Mouse (Mus musculus): ENCODE data around the gene Dynlt1f. TPM values are rescaled to one million over a fixed set of nuclear protein-coding genes. Genes with fewer than 3 reads are reported as not detected.
"Not testable (repeated sequence)": the region's sequence is repeated elsewhere in the genome, so short reads cannot be mapped to it uniquely, and the experiment has no call there.

The Dynlt1f gene
- polyA plus RNA-seq, 1 experiment from 2014 or later, result 232 TPM

DNA sequence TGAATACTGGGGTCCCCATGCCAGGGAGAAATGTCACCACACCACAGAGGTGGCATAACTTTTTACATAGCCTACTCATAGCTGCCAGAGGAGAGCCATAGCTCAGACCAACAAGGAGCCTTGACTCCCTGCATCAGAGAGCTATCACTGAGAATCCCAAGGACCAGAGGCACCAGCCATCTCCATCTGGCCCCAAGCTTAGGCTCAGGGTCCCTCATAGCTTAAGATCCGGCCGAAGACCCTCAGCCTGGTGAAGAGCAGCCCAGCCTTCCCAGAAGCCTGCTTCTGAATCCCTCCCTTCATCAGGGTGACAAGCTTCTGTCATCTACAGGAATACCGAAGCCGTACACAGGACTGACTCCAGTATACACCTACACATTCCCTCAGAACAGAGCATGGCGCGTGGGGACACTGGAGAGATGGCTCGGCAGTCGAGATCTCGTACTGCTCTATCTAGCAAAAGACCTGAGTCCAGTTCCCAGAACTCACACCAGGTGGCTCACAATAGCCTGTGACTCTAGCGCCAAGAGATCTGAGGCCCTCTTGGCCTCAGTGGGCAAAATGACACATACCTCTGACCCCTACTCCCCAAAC is 15.6 kb downstream of the Dynlt1f start:
- not testable (repeated sequence) for H3K27me3 ChIP-seq (ENCODE audit: control insufficient read depth, insufficient read depth, low read length); ATAC-seq (replicated peaks; ENCODE audit: insufficient number of reproducible peaks, low FRiP score, low TSS enrichment); H3K4me2 ChIP-seq; H3K4me1 ChIP-seq (ENCODE audit: control insufficient read depth, insufficient read depth, low read length); H3K9ac ChIP-seq (ENCODE audit: low read depth, low read length); H3K4me3 ChIP-seq (ENCODE audit: low read depth, low read length); H3K27ac ChIP-seq (ENCODE audit: low read depth, low read length); H3K36me3 ChIP-seq (ENCODE audit: control insufficient read depth, insufficient read depth, low read length); H3K9me3 ChIP-seq (replicated peaks; ENCODE audit: control insufficient read depth, low read length)
- 86% methylated on average over 10 of the region's 10 CpGs for WGBS (ENCODE audit: insufficient replicate concordance)

DNA sequence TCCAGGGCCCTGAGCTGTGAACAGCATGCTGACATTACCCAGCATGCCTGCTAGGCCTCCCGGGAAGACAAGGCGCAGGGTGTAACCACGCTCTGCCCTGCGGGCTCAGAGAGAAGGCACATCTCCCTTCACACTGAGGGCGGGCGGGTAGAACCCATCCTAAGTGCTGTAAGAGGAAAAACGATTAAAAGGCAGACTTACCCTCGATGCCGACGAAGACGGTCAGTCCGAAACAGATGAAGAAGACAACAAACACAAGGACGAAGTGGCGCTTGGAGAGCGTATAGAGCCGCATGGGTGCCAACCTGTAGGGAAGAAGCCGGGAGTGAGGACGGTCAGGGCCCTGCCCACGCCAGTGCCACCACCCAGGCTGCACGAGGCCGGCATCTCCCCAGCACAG is 16.2 kb downstream of the Dynlt1f start:
- H3K4me2 ChIP-seq; H3K27ac ChIP-seq (ENCODE audit: low read depth, low read length); H3K27me3 ChIP-seq (ENCODE audit: control insufficient read depth, insufficient read depth, low read length); H3K4me3 ChIP-seq (ENCODE audit: low read depth, low read length); H3K9me3 ChIP-seq (replicated peaks; ENCODE audit: control insufficient read depth, low read length); H3K9ac ChIP-seq (ENCODE audit: low read depth, low read length); H3K36me3 ChIP-seq (ENCODE audit: control insufficient read depth, insufficient read depth, low read length); H3K4me1 ChIP-seq (ENCODE audit: control insufficient read depth, insufficient read depth, low read length); ATAC-seq (replicated peaks; ENCODE audit: insufficient number of reproducible peaks, low FRiP score, low TSS enrichment): not testable (repeated sequence)
- 85% methylated on average over 16 of the region's 21 CpGs for WGBS (ENCODE audit: insufficient replicate concordance)

DNA sequence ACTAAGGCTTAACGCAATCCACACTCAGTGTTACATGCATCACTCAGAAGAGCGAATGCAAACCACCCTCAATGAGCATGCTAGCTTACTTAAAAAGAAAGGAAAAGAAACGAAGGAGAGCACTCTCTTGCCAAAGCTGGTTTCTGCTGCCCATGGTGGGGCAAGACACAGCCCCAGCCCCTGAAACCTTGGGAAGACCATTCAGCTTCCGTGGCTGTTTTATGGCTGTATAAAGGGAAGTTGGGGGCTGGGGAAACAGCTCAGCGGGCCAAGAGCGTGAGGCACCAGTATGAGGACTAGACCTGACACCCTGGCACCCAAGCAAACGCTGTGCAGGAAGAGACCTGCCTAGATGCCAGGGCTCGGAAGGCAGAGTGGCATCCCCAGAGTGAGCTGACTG is 17.3 kb downstream of the Dynlt1f start:
- H3K27ac ChIP-seq (ENCODE audit: low read depth, low read length); H3K27me3 ChIP-seq (ENCODE audit: control insufficient read depth, insufficient read depth, low read length); H3K4me1 ChIP-seq (ENCODE audit: control insufficient read depth, insufficient read depth, low read length); H3K9ac ChIP-seq (ENCODE audit: low read depth, low read length); H3K9me3 ChIP-seq (replicated peaks; ENCODE audit: control insufficient read depth, low read length); ATAC-seq (replicated peaks; ENCODE audit: insufficient number of reproducible peaks, low FRiP score, low TSS enrichment); H3K4me3 ChIP-seq (ENCODE audit: low read depth, low read length); H3K4me2 ChIP-seq; H3K36me3 ChIP-seq (ENCODE audit: control insufficient read depth, insufficient read depth, low read length): not testable (repeated sequence)
- WGBS (ENCODE audit: insufficient replicate concordance), result 83% methylated on average over 8 of the region's 8 CpGs

DNA sequence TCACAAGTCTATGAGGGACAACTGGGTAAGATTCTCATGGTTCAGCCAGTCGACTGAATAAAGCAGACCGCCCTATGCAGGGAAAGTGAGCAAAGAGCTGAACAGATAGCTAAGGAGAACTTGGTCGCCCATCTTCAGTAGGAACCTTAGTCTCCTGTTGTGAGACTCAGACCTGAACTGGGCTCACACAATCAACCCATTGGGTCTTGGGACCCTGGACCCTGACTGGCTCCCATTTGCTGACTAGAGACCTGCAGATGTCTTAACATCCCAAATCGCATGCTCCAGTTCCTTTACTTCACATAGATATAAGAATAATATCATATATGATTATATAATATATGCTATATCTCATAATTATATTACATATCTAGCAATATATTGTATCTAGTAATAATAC is 18.3 kb downstream of the Dynlt1f start:
- H3K9ac ChIP-seq (ENCODE audit: low read depth, low read length); H3K9me3 ChIP-seq (replicated peaks; ENCODE audit: control insufficient read depth, low read length); H3K36me3 ChIP-seq (ENCODE audit: control insufficient read depth, insufficient read depth, low read length); H3K4me3 ChIP-seq (ENCODE audit: low read depth, low read length); H3K4me1 ChIP-seq (ENCODE audit: control insufficient read depth, insufficient read depth, low read length); ATAC-seq (replicated peaks; ENCODE audit: insufficient number of reproducible peaks, low FRiP score, low TSS enrichment); H3K27ac ChIP-seq (ENCODE audit: low read depth, low read length); H3K4me2 ChIP-seq; H3K27me3 ChIP-seq (ENCODE audit: control insufficient read depth, insufficient read depth, low read length): not testable (repeated sequence)
- 93% methylated on average over 4 of the region's 4 CpGs for WGBS (ENCODE audit: insufficient replicate concordance)

DNA sequence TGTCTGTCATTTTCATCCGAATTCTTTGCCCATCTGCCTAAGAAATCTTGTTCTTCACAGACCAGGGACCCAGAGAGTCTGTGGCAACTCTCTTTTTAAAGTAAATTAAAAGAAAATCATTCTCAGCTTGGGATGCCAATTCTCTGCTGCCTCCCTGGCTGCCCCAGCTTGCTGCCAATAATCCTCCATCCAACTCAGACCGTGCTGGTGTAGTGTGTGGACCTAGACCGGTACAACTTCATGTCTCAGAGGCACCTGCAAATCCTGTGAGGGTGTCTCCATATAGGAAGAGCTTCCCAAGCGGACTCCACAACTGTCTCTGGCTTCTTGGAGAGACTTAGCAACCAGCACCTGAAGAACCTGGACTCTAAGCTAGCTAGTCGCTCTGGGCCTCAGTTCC is 18.8 kb downstream of the Dynlt1f start:
- Histone ChIP-seq H3K9ac (ENCODE audit: low read depth, low read length) (no peak overlapping the region), H3K36me3 (ENCODE audit: control insufficient read depth, insufficient read depth, low read length) (no peaks in the 10 kb centered on the region), H3K4me3 (ENCODE audit: low read depth, low read length) (no peak overlapping the region), H3K4me1 (ENCODE audit: control insufficient read depth, insufficient read depth, low read length) (no peaks in the 10 kb centered on the region), H3K9me3 (replicated peaks; ENCODE audit: control insufficient read depth, low read length) (no peaks in the 10 kb centered on the region), H3K4me2 (no peak overlapping the region), H3K27ac (ENCODE audit: low read depth, low read length) (no peak overlapping the region), H3K27me3 (ENCODE audit: control insufficient read depth, insufficient read depth, low read length) (no peaks in the 10 kb centered on the region)
- ATAC-seq (replicated peaks; ENCODE audit: insufficient number of reproducible peaks, low FRiP score, low TSS enrichment), result no peak
- 70% methylated on average over 5 of the region's 5 CpGs for WGBS (ENCODE audit: insufficient replicate concordance)

DNA sequence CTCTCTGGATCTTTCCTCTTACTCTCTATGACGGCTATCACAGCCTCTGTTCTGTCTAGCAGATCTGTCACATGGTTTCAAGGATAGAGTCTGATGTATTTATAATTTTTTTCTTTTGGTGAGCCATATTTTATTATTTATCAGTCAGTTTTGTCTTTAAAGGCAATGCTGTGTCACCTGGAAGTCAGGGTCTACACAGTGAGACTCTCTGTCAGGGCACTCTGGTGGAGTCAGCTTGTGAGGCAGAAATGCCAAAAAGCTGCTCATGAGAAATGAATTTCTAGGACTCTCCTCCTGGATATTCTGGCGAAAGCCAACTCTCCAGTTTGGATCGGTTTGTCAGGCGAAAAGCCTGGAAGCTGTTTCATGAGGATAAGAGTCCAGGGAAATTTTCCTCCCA is 19.9 kb downstream of the Dynlt1f start:
- H3K27me3 ChIP-seq (ENCODE audit: control insufficient read depth, insufficient read depth, low read length); H3K9me3 ChIP-seq (replicated peaks; ENCODE audit: control insufficient read depth, low read length); H3K9ac ChIP-seq (ENCODE audit: low read depth, low read length); H3K27ac ChIP-seq (ENCODE audit: low read depth, low read length); H3K36me3 ChIP-seq (ENCODE audit: control insufficient read depth, insufficient read depth, low read length); H3K4me1 ChIP-seq (ENCODE audit: control insufficient read depth, insufficient read depth, low read length); ATAC-seq (replicated peaks; ENCODE audit: insufficient number of reproducible peaks, low FRiP score, low TSS enrichment); H3K4me2 ChIP-seq; H3K4me3 ChIP-seq (ENCODE audit: low read depth, low read length): not testable (repeated sequence)
- 63% methylated on average over 1 of the region's 4 CpGs for WGBS (ENCODE audit: insufficient replicate concordance)

DNA sequence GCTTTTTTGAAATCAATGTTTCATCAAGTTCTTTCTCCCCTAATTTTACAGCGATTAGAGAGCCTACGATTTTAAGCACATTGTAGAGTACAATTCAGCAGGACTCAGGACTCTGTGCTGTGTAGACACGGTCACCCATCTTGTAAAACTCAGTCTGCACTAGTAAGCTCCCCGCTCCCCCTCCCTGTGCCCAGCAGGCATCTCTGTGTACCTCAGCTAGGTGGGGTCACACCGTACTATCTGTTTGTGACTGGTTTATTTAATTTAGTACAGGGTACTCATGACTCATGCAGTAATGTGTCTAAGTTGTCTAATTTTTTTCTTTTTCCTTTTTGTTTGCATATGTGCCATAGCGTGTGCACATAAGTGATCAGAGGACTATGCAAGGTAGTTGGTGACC is 22.9 kb downstream of the Dynlt1f start:
- H3K4me2 ChIP-seq; H3K9me3 ChIP-seq (replicated peaks; ENCODE audit: control insufficient read depth, low read length); H3K4me1 ChIP-seq (ENCODE audit: control insufficient read depth, insufficient read depth, low read length); H3K27ac ChIP-seq (ENCODE audit: low read depth, low read length); H3K4me3 ChIP-seq (ENCODE audit: low read depth, low read length); H3K36me3 ChIP-seq (ENCODE audit: control insufficient read depth, insufficient read depth, low read length); ATAC-seq (replicated peaks; ENCODE audit: insufficient number of reproducible peaks, low FRiP score, low TSS enrichment); H3K9ac ChIP-seq (ENCODE audit: low read depth, low read length); H3K27me3 ChIP-seq (ENCODE audit: control insufficient read depth, insufficient read depth, low read length): not testable (repeated sequence)
- WGBS (ENCODE audit: insufficient replicate concordance), result 92% methylated on average over 6 of the region's 6 CpGs

DNA sequence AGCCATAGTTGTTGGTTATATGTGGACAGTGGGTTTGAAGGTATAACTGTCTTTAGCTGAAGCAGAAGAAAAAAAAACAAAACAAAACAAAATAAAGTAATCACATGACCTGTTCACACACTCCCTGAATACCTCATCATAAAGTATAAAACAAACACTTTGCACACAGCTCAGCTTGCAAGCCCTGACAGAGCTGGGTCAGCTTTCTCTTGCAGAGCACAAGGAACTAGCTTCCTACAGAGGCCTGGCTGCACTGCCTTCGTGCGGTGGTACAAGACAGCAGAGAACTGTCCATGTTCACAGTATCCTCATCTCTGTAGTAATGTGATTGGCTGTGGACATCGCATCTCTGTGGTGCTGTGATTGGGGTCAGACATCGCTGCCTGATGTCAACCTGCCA is 25.3 kb downstream of the Dynlt1f start:
- H3K27ac ChIP-seq (ENCODE audit: low read depth, low read length); H3K9ac ChIP-seq (ENCODE audit: low read depth, low read length); H3K4me1 ChIP-seq (ENCODE audit: control insufficient read depth, insufficient read depth, low read length); H3K4me3 ChIP-seq (ENCODE audit: low read depth, low read length); H3K4me2 ChIP-seq; H3K9me3 ChIP-seq (replicated peaks; ENCODE audit: control insufficient read depth, low read length); H3K36me3 ChIP-seq (ENCODE audit: control insufficient read depth, insufficient read depth, low read length); ATAC-seq (replicated peaks; ENCODE audit: insufficient number of reproducible peaks, low FRiP score, low TSS enrichment); H3K27me3 ChIP-seq (ENCODE audit: control insufficient read depth, insufficient read depth, low read length): not testable (repeated sequence)
- 89% methylated on average over 4 of the region's 4 CpGs for WGBS (ENCODE audit: insufficient replicate concordance)

DNA sequence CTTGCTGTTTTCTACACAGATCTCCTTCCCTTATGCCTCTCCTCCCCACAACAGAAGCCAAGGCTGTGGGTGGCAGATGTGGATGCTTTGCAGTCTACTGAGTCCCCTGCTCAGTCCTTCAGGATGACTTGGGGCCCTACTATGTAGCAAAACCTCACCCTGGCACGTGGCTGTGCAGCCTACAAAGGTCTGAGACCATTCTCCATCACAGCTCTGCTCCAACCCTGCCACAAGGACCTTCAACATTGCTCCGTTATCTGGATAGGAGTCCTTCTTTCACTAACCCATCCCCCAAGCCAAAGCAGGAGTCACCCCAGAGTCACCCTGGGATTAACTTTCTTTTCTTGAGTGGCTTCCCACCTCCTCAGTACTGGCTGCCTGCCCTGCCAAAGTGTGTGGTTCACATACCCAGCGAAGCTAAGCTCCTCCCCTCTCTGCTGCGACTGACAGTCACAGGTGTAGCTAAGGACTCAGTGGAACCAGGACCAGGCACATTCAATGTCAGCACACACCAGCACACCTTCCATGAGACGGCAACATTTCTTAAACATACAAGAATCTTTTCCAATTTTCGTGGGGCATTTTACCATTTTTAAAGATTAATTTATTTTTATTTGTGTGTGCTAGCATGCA is 30.7 kb downstream of the Dynlt1f start:
- not testable (repeated sequence) for H3K36me3 ChIP-seq (ENCODE audit: control insufficient read depth, insufficient read depth, low read length); H3K4me3 ChIP-seq (ENCODE audit: low read depth, low read length); H3K27me3 ChIP-seq (ENCODE audit: control insufficient read depth, insufficient read depth, low read length); ATAC-seq (replicated peaks; ENCODE audit: insufficient number of reproducible peaks, low FRiP score, low TSS enrichment); H3K4me1 ChIP-seq (ENCODE audit: control insufficient read depth, insufficient read depth, low read length); H3K9ac ChIP-seq (ENCODE audit: low read depth, low read length); H3K4me2 ChIP-seq; H3K9me3 ChIP-seq (replicated peaks; ENCODE audit: control insufficient read depth, low read length); H3K27ac ChIP-seq (ENCODE audit: low read depth, low read length)
- 50% methylated on average over 1 of the region's 6 CpGs for WGBS (ENCODE audit: insufficient replicate concordance)

All from heart, embryonic 11.5 days (tissue).